Mouse (Mus musculus) heart, embryonic 10.5 days (tissue): ENCODE results near the gene Cdh18. TPM values are rescaled to one million over a fixed set of nuclear protein-coding genes. Genes with fewer than 3 reads are reported as not detected.
"Not testable (repeated sequence)": the region's sequence is repeated elsewhere in the genome, so short reads cannot be mapped to it uniquely, and the experiment has no call there.

ENCODE experiments used
- DNase-seq: peaks from one replicate; pipeline ENCODE4 v3.0.0-alpha.2; 2017; ENCODE audit warnings: low spot score
- H3K27ac ChIP-seq: fragments of 300-500 bp; sonication (generic); 2 replicates; pipeline ENCODE4 v1.5.1; 2016; ENCODE audit warnings: mild to moderate bottlenecking
- H3K27me3 ChIP-seq: fragments of 300-500 bp; sonication (generic); 2 replicates; pipeline ENCODE4 v1.6.1; 2016; ENCODE audit warnings: mild to moderate bottlenecking; ENCODE audit not compliant: poor library complexity, insufficient read depth, severe bottlenecking
- H3K36me3 ChIP-seq: fragments of 300-500 bp; sonication (generic); 2 replicates; pipeline ENCODE4 v1.6.1; 2016; ENCODE audit warnings: mild to moderate bottlenecking, moderate library complexity
- H3K4me1 ChIP-seq: fragments of 300-500 bp; sonication (generic); 2 replicates; pipeline ENCODE4 v1.6.1; 2016; ENCODE audit warnings: mild to moderate bottlenecking
- H3K4me3 ChIP-seq: fragments of 300-500 bp; sonication (generic); 2 replicates; pipeline ENCODE4 v1.5.1; 2016; ENCODE audit warnings: mild to moderate bottlenecking, moderate library complexity
- H3K9me3 ChIP-seq: fragments of 300-500 bp; sonication (generic); 2 replicates; pipeline ENCODE4 v1.6.1; 2016; ENCODE audit warnings: mild to moderate bottlenecking, moderate library complexity
- WGBS: fragments of 180-500 bp; shearing (Covaris S2); methylation state at CpG from one replicate; pipeline ENCODE4 v1.1.7; 2016; 5-methylcytosine and 5-hydroxymethylcytosine counted together
- polyA plus RNA-seq: library from polyadenylated mRNA; unstranded; fragments of >200 nt; fragmentation: Nextera tagmentation; extraction: Ambion mirVana; gene quantifications from 2 replicates; pipeline ENCODE4 v1.2.1, GENCODE M21; 2016

The Cdh18 gene
- polyA plus RNA-seq, 1 experiment from 2014 or later, result 0.16 TPM

- H3K36me3 ChIP-seq, result no peaks in the 10 kb centered on the region
- no peak overlapping the region for H3K4me3 ChIP-seq
- H3K4me1 ChIP-seq, result no peaks in the 10 kb centered on the region; the same call in 1 of the 2 replicates
- H3K27me3 ChIP-seq, result no peaks in the 10 kb centered on the region
- 42% methylated on average over 2 of the region's 2 CpGs for WGBS
- H3K27ac ChIP-seq, result no peak overlapping the region
- no peak for DNase-seq
- H3K9me3 ChIP-seq, result no peaks in the 10 kb centered on the region
These were observed 472.3 kb downstream of the Cdh18 start for GRCm38 (mm10) chr15:23021151-23021550.

GRCm38 (mm10) chr15:23022635-23023034 is 473.8 kb downstream of the Cdh18 start:
- no peak overlapping the region for H3K4me3 ChIP-seq
- no peak overlapping the region for H3K27ac ChIP-seq
- no peaks in the 10 kb centered on the region for H3K9me3 ChIP-seq
- H3K36me3 ChIP-seq, result no peaks in the 10 kb centered on the region
- no peaks in the 10 kb centered on the region; the same call in 1 of the 2 replicates for H3K4me1 ChIP-seq
- H3K27me3 ChIP-seq, result no peaks in the 10 kb centered on the region
- DNase-seq, result no peak

DNA sequence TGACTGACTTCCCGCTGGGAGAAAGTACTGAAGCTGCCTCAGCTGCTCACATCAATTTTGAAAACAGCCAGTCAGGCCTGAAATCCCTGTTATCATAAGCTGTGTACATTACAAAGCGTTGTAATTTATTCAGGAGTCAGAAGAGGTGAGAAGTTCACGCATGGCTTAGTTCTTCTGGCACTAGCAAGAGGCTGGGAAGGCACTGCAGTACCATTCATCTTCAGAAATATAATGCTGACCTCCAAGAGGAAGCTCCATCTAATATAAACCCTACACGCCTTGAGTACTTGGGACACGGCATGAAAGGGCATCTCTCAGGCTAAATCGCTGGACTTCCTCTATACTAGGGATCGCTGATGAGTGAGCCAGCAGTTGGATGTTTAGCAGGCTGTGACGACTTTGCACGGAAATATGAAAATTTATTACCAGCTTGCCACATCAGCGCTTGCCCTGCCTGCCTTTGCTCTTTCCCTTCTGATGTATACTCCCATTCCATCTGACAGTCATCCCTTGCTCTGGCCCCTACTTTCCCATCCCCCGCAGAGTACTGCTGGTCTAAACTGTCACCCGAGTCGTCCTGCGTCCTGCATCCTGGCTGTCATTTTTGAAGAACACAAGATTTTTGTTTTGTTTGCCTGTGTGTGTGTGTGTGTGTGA is 486.9 kb downstream of the Cdh18 start:
- WGBS, result 9% methylated on average over 14 of the region's 14 CpGs
- H3K27ac ChIP-seq, result no peak overlapping the region
- H3K9me3 ChIP-seq, result no peaks in the 10 kb centered on the region
- no peak for DNase-seq
- 0 out of 2 replicates have a peak, but pooled peaks cover 6% of the 10 kb centered on the region for H3K4me1 ChIP-seq
- no peaks in the 10 kb centered on the region for H3K36me3 ChIP-seq
- peak overlapping the region; percentile 56 for H3K4me3 ChIP-seq
- H3K27me3 ChIP-seq, result no peaks in the 10 kb centered on the region

DNA sequence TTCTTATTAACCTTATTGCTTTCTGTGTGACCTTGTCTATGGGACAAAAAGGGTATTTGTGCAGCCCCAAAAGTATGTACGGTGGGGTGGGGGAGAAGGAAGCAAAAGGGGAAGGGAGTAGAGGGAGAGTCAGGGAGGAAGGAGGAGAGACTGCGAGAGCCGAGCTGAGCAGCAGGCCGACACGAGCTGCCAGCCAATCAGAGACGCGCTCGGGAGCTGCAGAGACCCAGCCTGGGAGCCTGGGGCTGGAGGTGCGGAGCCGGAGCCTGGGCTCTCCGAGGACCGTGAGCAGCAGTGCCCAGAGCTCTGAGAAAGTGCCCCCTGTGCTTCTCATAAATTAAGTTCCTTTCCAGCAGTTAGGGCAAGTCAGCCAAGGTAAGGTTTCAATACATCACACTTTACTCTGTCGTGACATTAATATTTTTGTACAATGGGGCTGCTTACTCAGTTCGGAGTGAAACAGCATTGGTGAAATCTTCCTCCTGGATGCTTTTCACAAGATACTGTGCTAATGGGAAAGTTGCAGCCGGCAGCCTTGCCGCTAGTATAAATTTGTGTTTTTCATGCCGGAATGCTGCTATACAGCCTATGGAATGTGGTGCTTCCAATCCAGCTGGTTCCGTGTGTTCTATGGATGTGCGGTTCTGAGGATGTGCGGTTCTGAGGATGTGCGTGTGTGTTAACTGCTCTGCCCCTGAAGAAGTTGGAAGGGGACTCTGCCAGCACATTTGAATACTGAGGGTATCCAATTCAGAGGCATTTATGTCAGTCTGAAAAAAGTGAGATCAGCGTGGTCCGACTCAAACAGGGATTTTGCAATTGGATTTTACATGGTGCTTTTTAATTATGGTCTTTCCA is 487.6 kb downstream of the Cdh18 start:
- WGBS, result 8% methylated on average over 23 of the region's 23 CpGs
- 0 out of 2 replicates have a peak, but pooled peaks cover 6% of the 10 kb centered on the region for H3K4me1 ChIP-seq
- H3K27me3 ChIP-seq, result no peaks in the 10 kb centered on the region
- H3K36me3 ChIP-seq, result no peaks in the 10 kb centered on the region
- peak overlapping the region; percentile 56 for H3K4me3 ChIP-seq
- no peak overlapping the region for H3K27ac ChIP-seq
- peak; percentile 78 for DNase-seq
- no peaks in the 10 kb centered on the region for H3K9me3 ChIP-seq

DNA sequence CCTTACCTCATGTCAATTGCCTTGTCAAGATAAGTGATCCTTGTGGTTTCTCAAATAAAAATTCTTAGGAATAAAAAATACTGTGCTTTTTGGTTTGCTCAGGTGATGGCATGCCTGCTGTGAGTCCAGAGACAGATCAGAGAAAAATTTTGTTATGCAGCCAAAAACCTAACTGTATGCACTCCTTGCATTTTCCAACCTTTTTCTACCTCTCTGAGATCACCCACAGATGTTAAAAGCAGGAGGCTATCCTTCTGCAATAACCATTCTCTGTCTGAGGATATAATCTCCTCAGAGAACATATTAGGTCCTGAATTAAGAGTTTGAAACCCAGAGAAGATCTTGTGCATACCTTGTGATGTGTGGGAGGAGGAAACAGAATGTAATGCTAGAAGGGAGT is 488.7 kb downstream of the Cdh18 start:
- Histone ChIP-seq H3K4me1 (0 out of 2 replicates have a peak, but pooled peaks cover 6% of the 10 kb centered on the region), H3K9me3 (no peaks in the 10 kb centered on the region), H3K36me3 (no peaks in the 10 kb centered on the region), H3K4me3 (no peak overlapping the region), H3K27me3 (no peaks in the 10 kb centered on the region), H3K27ac (no peak overlapping the region)
- no peak for DNase-seq

DNA sequence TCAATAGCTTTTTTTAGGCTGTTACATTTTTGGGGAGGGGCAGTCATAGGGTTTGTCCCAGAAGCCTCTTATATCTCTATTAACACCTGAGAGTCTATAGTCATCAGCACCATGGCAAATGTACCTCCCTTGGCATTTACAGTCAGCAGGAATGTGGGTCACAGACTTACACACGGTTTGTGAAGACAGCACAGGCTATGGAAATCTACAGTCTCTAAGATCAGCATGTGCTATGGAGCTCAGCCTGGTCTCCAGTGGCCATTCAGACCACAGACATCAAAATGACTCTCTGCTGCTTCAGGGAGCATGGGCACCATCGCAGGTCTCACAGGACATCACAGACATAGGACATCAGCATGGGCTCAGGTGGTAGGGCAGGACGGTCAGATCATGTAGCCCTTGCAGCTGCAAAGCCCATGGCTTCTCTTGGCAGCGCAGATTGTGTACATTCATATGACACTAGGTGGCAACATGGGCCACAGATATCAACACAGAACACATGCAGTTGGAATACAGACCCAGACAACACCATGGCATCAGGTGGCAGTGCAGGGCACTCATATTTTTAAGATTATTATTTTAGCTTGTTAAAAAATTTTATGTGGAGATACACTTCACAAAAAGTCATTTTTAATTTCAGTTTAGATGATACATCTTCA is 497.4 kb downstream of the Cdh18 start:
- WGBS, result 68% methylated on average over 4 of the region's 4 CpGs
- H3K4me1 ChIP-seq, result no peaks in the 10 kb centered on the region
- H3K27ac ChIP-seq, result no peak overlapping the region

GRCm38 (mm10) chr15:23052006-23052405 is 503.2 kb downstream of the Cdh18 start:
- H3K4me3 ChIP-seq, result no peak overlapping the region
- H3K9me3 ChIP-seq, result no peaks in the 10 kb centered on the region
- no peaks in the 10 kb centered on the region for H3K36me3 ChIP-seq
- no peak overlapping the region for H3K27ac ChIP-seq
- no peak for DNase-seq
- H3K4me1 ChIP-seq, result no peaks in the 10 kb centered on the region
- 70% methylated on average over 2 of the region's 2 CpGs for WGBS
- H3K27me3 ChIP-seq, result no peaks in the 10 kb centered on the region

More for the DNA sequence above, 497.4 kb downstream of the Cdh18 start:
- Histone ChIP-seq H3K9me3 (no peaks in the 10 kb centered on the region), H3K4me3 (no peak overlapping the region), H3K27me3 (no peaks in the 10 kb centered on the region), H3K36me3 (no peaks in the 10 kb centered on the region)
- no peak for DNase-seq

- not testable (repeated sequence) for H3K27ac ChIP-seq, H3K4me3 ChIP-seq, H3K4me1 ChIP-seq, H3K27me3 ChIP-seq, DNase-seq, H3K9me3 ChIP-seq, H3K36me3 ChIP-seq
- WGBS, result 82% methylated on average over 1 of the region's 1 CpGs
These were observed 536.5 kb downstream of the Cdh18 start for GRCm38 (mm10) chr15:23085326-23085725.

DNA sequence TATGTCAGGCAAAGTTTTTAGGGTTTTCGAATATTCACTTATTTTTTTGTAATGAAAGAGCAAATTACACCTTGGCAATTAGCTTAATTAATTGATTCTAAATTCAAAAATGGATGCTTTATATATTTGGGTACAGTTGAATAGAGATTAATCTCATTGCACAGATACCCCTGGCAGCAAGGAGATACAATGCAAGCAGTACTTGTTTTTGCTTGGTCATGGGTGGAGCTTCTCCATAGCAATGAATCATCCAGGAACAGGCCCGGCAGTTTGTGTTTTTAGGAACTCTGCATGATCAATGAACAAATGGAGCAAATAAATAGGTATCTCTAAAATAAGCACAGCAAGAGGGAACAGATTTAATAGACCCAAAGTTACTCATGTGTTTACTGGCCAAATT is 538.7 kb downstream of the Cdh18 start:
- no peaks in the 10 kb centered on the region for H3K4me1 ChIP-seq
- no peak for DNase-seq
- H3K27ac ChIP-seq, result no peak overlapping the region
- WGBS, result 80% methylated on average over 2 of the region's 2 CpGs
- H3K27me3 ChIP-seq, result no peaks in the 10 kb centered on the region
- H3K4me3 ChIP-seq, result no peak overlapping the region
- no peaks in the 10 kb centered on the region for H3K36me3 ChIP-seq
- H3K9me3 ChIP-seq, result no peaks in the 10 kb centered on the region

GRCm38 (mm10) chr15:23096601-23097000 is 547.8 kb downstream of the Cdh18 start:
- no peak for DNase-seq
- Histone ChIP-seq H3K27ac (no peak overlapping the region), H3K4me3 (no peak overlapping the region), H3K27me3 (no peaks in the 10 kb centered on the region), H3K9me3 (no peaks in the 10 kb centered on the region), H3K4me1 (no peaks in the 10 kb centered on the region), H3K36me3 (no peaks in the 10 kb centered on the region)
- 82% methylated on average over 5 of the region's 5 CpGs for WGBS

DNA sequence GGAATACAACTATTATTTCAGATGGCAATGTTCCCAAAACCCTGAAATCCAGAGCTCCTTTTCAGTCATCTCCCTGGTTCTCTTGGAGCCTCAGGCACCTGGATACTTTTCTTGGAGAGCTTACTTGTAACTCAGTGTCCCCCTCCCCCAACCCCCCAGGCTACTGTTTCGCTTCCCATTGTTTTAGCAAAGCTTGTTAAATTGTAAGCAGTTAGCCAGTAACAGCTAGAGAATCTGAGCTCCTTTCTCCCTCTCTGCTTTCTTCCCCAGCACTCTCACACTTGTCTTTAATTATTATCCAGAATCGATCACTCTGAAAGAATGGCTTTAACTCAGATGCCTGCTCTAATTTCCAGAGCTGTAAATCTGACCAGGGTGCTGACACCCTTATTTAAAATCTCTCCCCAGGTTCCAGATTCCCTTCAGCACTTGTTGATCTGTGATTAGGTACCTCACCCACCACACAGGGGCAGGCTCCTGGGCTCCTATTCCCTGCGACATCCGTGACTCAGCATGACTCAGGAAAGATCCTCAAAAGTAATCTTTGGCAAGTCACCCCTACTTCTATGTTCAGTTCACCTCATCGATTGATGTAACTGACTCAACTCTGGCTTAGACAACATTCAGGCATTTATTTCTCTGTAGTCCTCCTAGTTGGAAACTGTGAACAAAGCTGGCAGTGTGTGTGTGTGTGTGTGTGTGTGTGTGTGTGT is 556.0 kb downstream of the Cdh18 start:
- 35% methylated on average over 5 of the region's 5 CpGs for WGBS
- no peaks in the 10 kb centered on the region for H3K36me3 ChIP-seq
- no peak overlapping the region for H3K4me3 ChIP-seq
- DNase-seq, result no peak
- no peak overlapping the region for H3K27ac ChIP-seq
- H3K4me1 ChIP-seq, result no peaks in the 10 kb centered on the region
- no peaks in the 10 kb centered on the region for H3K9me3 ChIP-seq
- no peaks in the 10 kb centered on the region for H3K27me3 ChIP-seq

DNA sequence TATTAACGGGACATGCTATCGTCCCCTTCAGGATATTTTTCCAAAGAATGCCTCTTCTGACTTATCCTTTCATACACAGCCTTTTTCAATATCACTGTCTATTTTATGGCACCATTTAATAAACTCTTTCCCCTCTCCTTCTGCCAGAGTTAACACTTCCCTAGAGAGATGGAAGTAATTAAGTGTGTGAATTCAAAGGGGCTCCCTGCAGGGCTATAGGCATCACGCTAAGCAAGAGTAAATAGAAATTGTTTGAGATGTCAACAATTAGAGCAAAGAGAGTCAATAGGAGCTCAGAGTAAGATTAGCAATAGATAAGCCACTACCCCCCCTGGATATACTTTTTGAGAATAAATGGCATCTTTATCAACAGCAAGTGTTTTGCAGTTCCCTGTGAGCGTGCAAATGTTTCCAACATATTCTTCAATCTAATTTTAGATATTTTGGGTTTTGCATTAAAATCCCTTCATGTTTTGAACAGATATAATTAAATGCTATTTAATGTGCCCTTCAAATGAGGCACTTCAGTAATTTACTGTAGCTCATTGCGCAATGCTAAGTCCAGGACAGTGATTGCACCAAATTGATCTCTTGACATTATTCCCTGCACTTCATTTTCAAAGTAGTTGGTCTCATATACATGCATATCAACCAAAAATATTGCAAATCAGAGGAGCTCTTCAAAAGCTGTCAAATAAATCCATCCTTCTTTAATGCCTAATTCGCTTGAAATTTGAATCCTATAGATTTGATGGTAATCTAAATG is 586.3 kb downstream of the Cdh18 start:
- 76% methylated on average over 6 of the region's 6 CpGs for WGBS
- Histone ChIP-seq H3K4me1 (no peaks in the 10 kb centered on the region), H3K36me3 (no peaks in the 10 kb centered on the region)

More for the DNA sequence above, 586.3 kb downstream of the Cdh18 start:
- no peak for DNase-seq
- H3K27ac ChIP-seq, result no peak overlapping the region
- H3K4me3 ChIP-seq, result no peak overlapping the region
- H3K27me3 ChIP-seq, result no peaks in the 10 kb centered on the region
- H3K9me3 ChIP-seq, result no peaks in the 10 kb centered on the region
